Mouse (Mus musculus) hindbrain, postnatal 0 days (tissue): ENCODE data around the gene Myocos. TPM values are rescaled to one million over a fixed set of nuclear protein-coding genes. Genes with fewer than 3 reads are reported as not detected.

ENCODE experiments used
- ATAC-seq: fragments of 200-750 bp; cut with Nextera tagmentation; 2 replicates; pipeline ENCODE4 v1.8.0; 2017; ENCODE audit warnings: mild to moderate bottlenecking, moderate TSS enrichment, moderate library complexity
- DNase-seq: peaks from one replicate; pipeline ENCODE4 v3.0.0-alpha.2; 2015; ENCODE audit warnings: low spot score
- H3K27ac ChIP-seq: fragments of 300-500 bp; sonication (generic); 2 replicates; pipeline ENCODE4 v1.5.1; 2014; ENCODE audit warnings: mild to moderate bottlenecking
- H3K27me3 ChIP-seq: fragments of 300-500 bp; sonication (generic); 2 replicates; pipeline ENCODE4 v1.6.1; 2014; ENCODE audit warnings: low read length, mixed read lengths; ENCODE audit not compliant: insufficient read depth
- H3K36me3 ChIP-seq: fragments of 300-500 bp; sonication (generic); 2 replicates; pipeline ENCODE4 v1.6.1; 2014; ENCODE audit warnings: low read length, mixed read lengths; ENCODE audit not compliant: insufficient read depth
- H3K4me1 ChIP-seq: fragments of 300-500 bp; sonication (generic); 2 replicates; pipeline ENCODE4 v1.6.1; 2014; ENCODE audit warnings: antibody characterized with exemption, low read length, mixed read lengths; ENCODE audit not compliant: insufficient read depth
- H3K4me2 ChIP-seq: fragments of 300-500 bp; sonication (generic); 2 replicates; pipeline ENCODE4 v1.6.1; 2014; ENCODE audit warnings: low read depth, mild to moderate bottlenecking, low read length, moderate library complexity, mixed read lengths
- H3K4me3 ChIP-seq: fragments of 300-500 bp; sonication (generic); 2 replicates; pipeline ENCODE4 v1.5.1; 2014; ENCODE audit warnings: low read length
- H3K9ac ChIP-seq: fragments of 300-500 bp; sonication (generic); replicated peaks from 2 replicates; pipeline ENCODE4 v1.6.1; 2014; ENCODE audit warnings: mild to moderate bottlenecking, low read length, moderate library complexity, mixed read lengths
- H3K9me3 ChIP-seq: fragments of 300-500 bp; sonication (generic); 2 replicates; pipeline ENCODE4 v1.6.1; 2016; ENCODE audit warnings: low read length, mixed read lengths
- CTCF ChIP-seq: IDR thresholded peaks from 2 replicates; pipeline ENCODE4 v1.5.1; 2016; ENCODE audit warnings: antibody characterized with exemption, control low read depth, low read depth
- WGBS: fragments of 180-500 bp; shearing (Covaris S2); extraction: QIAGEN DNeasy Blood & Tissue Kit; methylation state at CpG from one replicate; pipeline ENCODE4 v1.1.7; 2014; 5-methylcytosine and 5-hydroxymethylcytosine counted together
- polyA plus RNA-seq: library from polyadenylated mRNA; unstranded; fragments of >200 nt; fragmentation: Nextera tagmentation; extraction: Ambion mirVana; gene quantifications from 2 replicates; pipeline ENCODE4 v1.2.1, GENCODE M21; 2015
- total RNA-seq: library from RNA; depleted of rRNA; stranded (reverse); fragments of >200 nt; gene quantifications from 2 replicates; pipeline ENCODE4 v1.2.3, GENCODE M21; 2014; rRNA removed

Myocos gene
- total RNA-seq (not detected in 2 replicates), polyA plus RNA-seq (not detected in 2 replicates)

GRCm38 (mm10) chr1:162658119-162658518 lies at the start of gene Myocos:
Gene Myocos, minus strand, starts transcription at chr1:162658219.
- no peaks in the 10 kb centered on the region for H3K36me3 ChIP-seq
- 94% methylated on average over 7 of the region's 7 CpGs for WGBS
- TF ChIP-seq CTCF = no peak
- no peaks in the 10 kb centered on the region for H3K4me1 ChIP-seq
- ATAC-seq (no peak), DNase-seq (no peak)
- no peaks in the 10 kb centered on the region for H3K9me3 ChIP-seq
- H3K27ac ChIP-seq = no peak within 1 kb of the TSS
- no peak within 1 kb of the TSS for H3K4me2 ChIP-seq
- H3K4me3 ChIP-seq = no peak within 1 kb of the TSS
- H3K27me3 ChIP-seq = no peaks in the 10 kb centered on the region
- H3K9ac ChIP-seq = no peak within 1 kb of the TSS

GRCm38 (mm10) chr1:162700389-162701066 lies 42.5 kb upstream of the Myocos start:
- no peak for DNase-seq
- H3K9ac ChIP-seq = no peak overlapping the region
- H3K4me1 ChIP-seq = no peaks in the 10 kb centered on the region
- no peak overlapping the region for H3K4me3 ChIP-seq
- H3K27me3 ChIP-seq = no peaks in the 10 kb centered on the region
- TF ChIP-seq CTCF = no peak
- 79% methylated on average over 8 of the region's 8 CpGs for WGBS
- H3K9me3 ChIP-seq = no peaks in the 10 kb centered on the region
- H3K4me2 ChIP-seq = no peak overlapping the region
- no peak for ATAC-seq
- H3K27ac ChIP-seq = no peak overlapping the region
- H3K36me3 ChIP-seq = peaks cover 54% of the 10 kb centered on the region

- Histone ChIP-seq H3K27me3 (no peaks in the 10 kb centered on the region), H3K4me1 (no peaks in the 10 kb centered on the region), H3K27ac (no peak overlapping the region), H3K9ac (no peak overlapping the region), H3K4me2 (no peak overlapping the region), H3K4me3 (no peak overlapping the region), H3K9me3 (no peaks in the 10 kb centered on the region), H3K36me3 (peaks cover 45% of the 10 kb centered on the region)
- DNase-seq (no peak), ATAC-seq (no peak)
- no peak for TF ChIP-seq CTCF
- 90% methylated on average over 6 of the region's 6 CpGs for WGBS
These were observed 39.8 kb upstream of the Myocos start for GRCm38 (mm10) chr1:162697866-162698265.

GRCm38 (mm10) chr1:162693721-162694120 lies 35.7 kb upstream of the Myocos start:
- H3K4me2 ChIP-seq = no peak overlapping the region
- H3K27me3 ChIP-seq = no peaks in the 10 kb centered on the region
- TF ChIP-seq CTCF = no peak
- no peak overlapping the region for H3K27ac ChIP-seq
- H3K4me3 ChIP-seq = no peak overlapping the region
- ATAC-seq (no peak), DNase-seq (no peak)
- WGBS = 76% methylated on average over 2 of the region's 2 CpGs
- peaks cover 52% of the 10 kb centered on the region for H3K36me3 ChIP-seq
- H3K9ac ChIP-seq = no peak overlapping the region
- H3K4me1 ChIP-seq = no peaks in the 10 kb centered on the region
- H3K9me3 ChIP-seq = no peaks in the 10 kb centered on the region

- peak; percentile 87 for ATAC-seq
- no peaks in the 10 kb centered on the region; the same call in 1 of the 2 replicates for H3K36me3 ChIP-seq
- no peaks in the 10 kb centered on the region for H3K9me3 ChIP-seq
- TF ChIP-seq CTCF = no peak
- whole genome bisulfite sequencing = 5% methylated on average over 11 of the region's 11 CpGs
- H3K4me2 ChIP-seq = peak overlapping the region; percentile 54
- H3K27me3 ChIP-seq = no peaks in the 10 kb centered on the region
- H3K27ac ChIP-seq = no peak overlapping the region
- DNase-seq = peak; percentile 37
- H3K4me1 ChIP-seq = 0 out of 2 replicates have a peak, but pooled peaks cover 4% of the 10 kb centered on the region
- H3K4me3 ChIP-seq = peak overlapping the region; percentile 23
- H3K9ac ChIP-seq = 0 out of 2 replicates have a peak overlapping the region, but pooled peaks have one; percentile 28
These were observed 7.6 kb upstream of the Myocos start for GRCm38 (mm10) chr1:162665486-162666174.

- H3K4me2 ChIP-seq = peak overlapping the region; percentile 31
- H3K27me3 ChIP-seq = no peaks in the 10 kb centered on the region
- H3K27ac ChIP-seq = no peak overlapping the region
- peak; percentile 98 for ATAC-seq
- H3K9ac ChIP-seq = no peak overlapping the region
- no peak overlapping the region for H3K4me3 ChIP-seq
- TF ChIP-seq CTCF = peak; percentile 93
- peak; percentile 92 for DNase-seq
- no peaks in the 10 kb centered on the region for H3K9me3 ChIP-seq
- 15% methylated on average over 10 of the region's 10 CpGs for WGBS
- H3K36me3 ChIP-seq = no peaks in the 10 kb centered on the region; the same call in 1 of the 2 replicates
- H3K4me1 ChIP-seq = 0 out of 2 replicates have a peak, but pooled peaks cover 4% of the 10 kb centered on the region
These were observed 6.9 kb upstream of the Myocos start for GRCm38 (mm10) chr1:162664826-162665475.
